Mouse (Mus musculus): ENCODE results near the gene Syngr4.
"Not testable (repeated sequence)": the region's sequence is repeated elsewhere in the genome, so short reads cannot be mapped to it uniquely, and the experiment has no call there.

DNA sequence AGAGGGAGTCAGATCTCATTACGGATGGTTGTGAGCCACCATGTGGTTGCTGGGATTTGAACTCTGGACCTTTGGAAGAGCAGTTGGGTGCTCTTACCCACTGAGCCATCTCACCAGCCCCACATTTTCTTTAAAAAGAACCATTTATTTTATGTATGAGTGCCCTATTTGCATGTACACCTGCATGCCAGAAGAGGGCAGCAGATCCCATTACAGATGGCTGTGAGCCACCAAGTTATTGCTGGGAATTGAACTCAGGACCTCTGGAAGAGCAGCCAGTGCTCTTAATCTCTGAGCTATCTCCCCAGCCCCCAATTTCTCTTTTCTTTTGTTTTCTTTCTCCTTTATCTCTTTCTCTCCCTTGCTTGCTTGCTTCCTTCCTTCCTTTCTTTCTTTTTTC lies 46.8 kb upstream of the Syngr4 start:
- TF ChIP-seq CTCF (IDR thresholded peaks at IDR 0.05; ENCODE audit: control insufficient read depth, insufficient read depth, insufficient replicate concordance, low read depth, low read length); POLR2A (IDR thresholded peaks at IDR 0.05; ENCODE audit: control insufficient read depth, low read depth, low read length): not testable (repeated sequence)
